Mouse (Mus musculus) G1E (cell line): ENCODE measurements around the gene Dnajc28. TPM values are rescaled to one million over a fixed set of nuclear protein-coding genes. Genes with fewer than 3 reads are reported as not detected.
A peak's percentile ranks its signal among the peaks of the same experiment; 100 is the strongest.

ENCODE experiments used
- ATAC-seq: 2 replicates; pipeline ENCODE4 v1.8.0; 2016; ENCODE audit warnings: mild to moderate bottlenecking; ENCODE audit not compliant: insufficient number of reproducible peaks, poor library complexity, low FRiP score, severe bottlenecking; ENCODE audit errors: extremely low read depth
- DNase-seq: peaks from one replicate; pipeline ENCODE4 v3.0.0; 2012; ENCODE audit warnings: low spot score
- H3K27me3 ChIP-seq: 2 replicates; pipeline ENCODE4 v1.6.1; 2012; ENCODE audit warnings: mild to moderate bottlenecking, low read length, inconsistent platforms; ENCODE audit not compliant: insufficient read depth
- H3K36me3 ChIP-seq: replicated peaks from 2 replicates; pipeline ENCODE3; 2012; ENCODE audit warnings: mild to moderate bottlenecking, inconsistent platforms
- H3K4me1 ChIP-seq: 2 replicates; pipeline ENCODE4 v1.6.1; 2012; ENCODE audit warnings: low read depth, low read length, inconsistent platforms, mixed read lengths; ENCODE audit not compliant: insufficient read depth
- H3K4me3 ChIP-seq: 2 replicates; pipeline ENCODE4 v1.5.1; 2012; ENCODE audit warnings: low read depth, mild to moderate bottlenecking, inconsistent platforms, low read length, moderate library complexity, mixed read lengths
- H3K9me3 ChIP-seq: replicated peaks from 2 replicates; pipeline ENCODE4 v1.6.1; 2012; ENCODE audit warnings: inconsistent platforms
- CTCF ChIP-seq: IDR thresholded peaks from 2 replicates; pipeline ENCODE4 v1.5.1; 2012; ENCODE audit warnings: low read depth, low read length, inconsistent platforms, mixed read lengths
- GATA1 ChIP-seq: IDR thresholded peaks from 2 replicates; pipeline ENCODE4 v1.6.1; 2012; ENCODE audit warnings: borderline replicate concordance, low read length, inconsistent platforms, mixed read lengths
- GATA2 ChIP-seq: IDR thresholded peaks from 2 replicates; pipeline ENCODE4 v1.6.1; 2012; ENCODE audit warnings: low read depth, low read length, inconsistent platforms, borderline replicate concordance
- POLR2AphosphoS5 ChIP-seq: IDR thresholded peaks from 2 replicates; pipeline ENCODE4 v1.6.1; 2012; ENCODE audit warnings: low read depth, low read length, inconsistent platforms; ENCODE audit not compliant: insufficient replicate concordance
- TAL1 ChIP-seq: conservative IDR thresholded peaks from 2 replicates; pipeline ENCODE4 v1.6.1; 2012; ENCODE audit warnings: low read depth, low read length, inconsistent platforms, mixed read lengths
- polyA plus RNA-seq: library from polyadenylated mRNA; stranded (reverse); fragments of >175 nt; gene quantifications from 2 replicates; pipeline ENCODE4 v1.2.3, GENCODE M21; 2012
- total RNA-seq, 2 experiments: library from RNA; stranded (forward) in 1 of 2; stranded (reverse) in 1 of 2; fragments of 200-1000 nt in 1 of 2; fragments of >200 nt in 1 of 2; fragmentation: Nextera tagmentation in 1 of 2; gene quantifications; 2 replicates each; pipeline ENCODE4 v1.2.3; 2014 to 2017

Dnajc28 gene
- total and polyA plus RNA-seq, 3 experiments: 0.40 to 7.4 (median 4.6) TPM

DNA sequence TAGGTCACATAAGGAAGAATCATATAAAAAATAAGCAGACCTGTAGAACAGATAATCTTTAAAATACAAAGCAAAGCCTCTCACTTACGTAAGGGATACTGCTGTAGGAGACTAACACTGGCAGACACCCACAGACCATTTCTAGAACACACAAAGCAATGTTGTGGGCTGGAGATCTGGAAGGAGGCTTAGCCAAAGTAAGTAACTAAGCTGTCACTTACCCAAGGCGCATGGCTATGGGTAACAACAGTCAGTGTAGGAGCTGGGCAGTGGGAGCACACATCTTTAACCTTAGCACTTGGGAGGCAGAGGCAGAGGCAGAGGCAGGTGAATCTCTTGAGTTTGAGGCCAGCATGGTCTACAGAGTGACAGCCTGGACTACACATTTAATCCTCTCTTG lies 20.8 kb upstream of the Dnajc28 start:
- Histone ChIP-seq H3K4me3 (no peak overlapping the region), H3K4me1 (peaks cover 43% of the 10 kb centered on the region), H3K36me3 (peaks cover 94% of the 10 kb centered on the region), H3K9me3 (no peaks in the 10 kb centered on the region), H3K27me3 (no peaks in the 10 kb centered on the region)
- DNase-seq (no peak), ATAC-seq (no peak)
- TF ChIP-seq POLR2AphosphoS5 (no peak), GATA1 (no peak), TAL1 (no peak)

DNA sequence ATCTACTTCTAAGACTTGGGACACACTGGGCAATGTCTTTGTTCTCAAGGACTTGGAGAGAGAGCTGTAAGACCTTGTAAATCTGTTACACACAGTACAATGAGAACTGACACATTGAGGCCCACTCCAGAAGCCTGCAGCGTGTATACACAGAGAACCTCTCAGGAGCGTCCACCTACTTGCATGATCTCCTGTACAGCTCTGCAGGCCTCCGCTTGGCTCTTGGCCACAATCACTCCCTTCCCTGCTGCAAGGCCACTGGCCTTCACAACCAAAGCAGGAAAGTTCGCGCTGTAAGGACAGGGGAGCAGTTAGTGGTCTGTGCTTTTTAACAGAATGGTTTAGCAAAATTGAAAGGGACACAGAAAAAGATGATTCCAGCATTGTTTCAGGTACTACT lies 20.3 kb upstream of the Dnajc28 start:
- TF ChIP-seq GATA1: no peak
- no peak for TF ChIP-seq POLR2AphosphoS5
- TF ChIP-seq TAL1: no peak
- TF ChIP-seq GATA2: no peak
- TF ChIP-seq CTCF: no peak
- no peaks in the 10 kb centered on the region for H3K27me3 ChIP-seq
- no peaks in the 10 kb centered on the region for H3K9me3 ChIP-seq
- peaks cover 38% of the 10 kb centered on the region for H3K4me1 ChIP-seq
- peaks cover 91% of the 10 kb centered on the region for H3K36me3 ChIP-seq
- ATAC-seq (no peak), DNase-seq (no peak)
- no peak overlapping the region for H3K4me3 ChIP-seq

DNA sequence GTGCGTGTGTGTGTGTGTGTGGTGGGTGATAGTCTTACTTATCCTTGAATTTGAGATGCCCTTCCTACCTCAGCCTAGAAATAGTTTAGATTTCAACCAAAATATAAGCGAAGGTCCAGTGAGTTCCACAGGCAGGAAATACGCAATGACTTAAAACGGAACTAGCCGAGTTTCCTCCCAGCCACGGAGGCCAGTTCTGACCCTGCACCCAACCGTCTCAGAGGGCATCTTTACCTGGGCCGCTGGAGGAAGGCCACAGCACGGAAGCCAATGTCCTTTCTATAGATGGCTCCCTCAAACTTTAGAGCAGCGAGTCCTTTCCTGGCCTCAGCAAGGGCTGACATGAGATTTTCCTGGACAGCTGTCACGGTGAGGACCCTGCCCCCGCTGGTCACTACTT lies 14.8 kb upstream of the Dnajc28 start:
- H3K27me3 ChIP-seq: no peaks in the 10 kb centered on the region
- H3K4me1 ChIP-seq: peaks cover 19% of the 10 kb centered on the region
- H3K4me3 ChIP-seq: no peak overlapping the region
- peaks cover 92% of the 10 kb centered on the region for H3K36me3 ChIP-seq
- ATAC-seq (no peak), DNase-seq (no peak)
- no peaks in the 10 kb centered on the region for H3K9me3 ChIP-seq
- TF ChIP-seq POLR2AphosphoS5 (no peak), GATA1 (no peak), TAL1 (no peak), GATA2 (no peak), CTCF (no peak)

DNA sequence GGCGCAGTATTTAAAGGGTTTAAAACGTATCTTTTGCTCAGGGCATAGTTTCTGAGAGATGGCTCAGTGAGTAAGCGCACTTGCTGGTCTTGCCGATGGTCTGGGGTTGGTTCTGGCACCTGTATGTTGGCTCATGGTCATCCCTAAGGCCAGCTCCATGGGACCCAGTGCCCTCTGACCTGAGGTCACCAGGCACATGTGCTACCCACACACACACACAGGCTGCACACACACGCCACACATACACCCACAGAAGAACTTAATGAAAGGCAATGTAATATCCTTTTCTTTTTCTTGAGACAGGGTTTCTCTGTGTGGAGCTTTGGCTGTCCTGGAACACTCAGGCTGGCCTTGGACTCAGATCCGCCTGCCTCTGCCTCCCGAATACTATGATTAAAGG lies 14.1 kb upstream of the Dnajc28 start:
- H3K4me1 ChIP-seq: peaks cover 19% of the 10 kb centered on the region
- H3K4me3 ChIP-seq: no peak overlapping the region
- H3K27me3 ChIP-seq: no peaks in the 10 kb centered on the region
- TF ChIP-seq GATA2 (no peak), TAL1 (no peak), POLR2AphosphoS5 (no peak), CTCF (no peak), GATA1 (no peak)
- DNase-seq (no peak), ATAC-seq (no peak)
- no peaks in the 10 kb centered on the region for H3K9me3 ChIP-seq
- H3K36me3 ChIP-seq: peaks cover 92% of the 10 kb centered on the region

DNA sequence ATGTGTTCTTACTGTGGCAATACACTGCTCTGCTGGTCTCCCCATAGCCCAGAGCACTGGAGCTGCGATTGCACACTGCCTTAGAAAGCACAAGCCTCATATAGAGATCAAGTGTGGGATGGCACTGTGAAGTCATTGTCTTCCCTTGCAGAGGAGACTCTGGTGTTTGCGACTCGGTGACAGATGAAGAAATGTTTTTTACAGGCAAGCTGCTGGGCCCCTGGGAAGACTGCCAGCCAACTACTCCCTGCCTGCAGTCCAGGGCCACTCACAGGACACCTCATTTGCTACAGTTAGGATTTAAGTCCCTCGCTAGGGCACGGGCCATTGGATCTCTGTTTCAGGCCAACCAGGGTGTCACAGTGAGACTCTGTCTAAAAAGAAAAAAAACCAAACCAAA lies 13.6 kb upstream of the Dnajc28 start:
- Histone ChIP-seq H3K4me1 (peaks cover 16% of the 10 kb centered on the region), H3K9me3 (no peaks in the 10 kb centered on the region), H3K27me3 (no peaks in the 10 kb centered on the region), H3K4me3 (no peak overlapping the region), H3K36me3 (peaks cover 92% of the 10 kb centered on the region)
- TF ChIP-seq GATA1: no peak
- TF ChIP-seq CTCF: no peak
- TF ChIP-seq POLR2AphosphoS5: no peak
- no peak for TF ChIP-seq TAL1
- no peak for TF ChIP-seq GATA2
- DNase-seq: no peak
- no peak for ATAC-seq

DNA sequence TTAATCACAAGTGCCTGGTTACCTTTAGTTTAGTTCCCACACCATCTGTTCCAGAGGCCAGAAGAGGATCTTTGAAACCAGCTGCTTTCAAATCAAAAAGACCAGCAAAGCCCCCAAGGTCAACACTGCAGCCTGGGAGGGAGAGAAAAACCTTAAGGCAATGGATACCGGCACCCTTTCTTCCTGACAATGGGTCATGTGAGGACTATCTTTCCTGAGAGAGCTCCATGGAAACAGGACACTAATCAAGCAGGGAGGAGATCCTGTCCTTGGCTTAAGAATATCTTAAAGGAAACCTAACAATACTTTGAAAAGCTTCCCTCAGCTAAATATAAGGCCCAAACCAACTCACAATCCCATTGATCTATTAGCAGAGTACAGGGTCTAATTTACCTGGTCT lies 11.8 kb upstream of the Dnajc28 start:
- Histone ChIP-seq H3K4me1 (peaks cover 8% of the 10 kb centered on the region; the same call in 1 of the 2 replicates), H3K27me3 (no peaks in the 10 kb centered on the region), H3K36me3 (peaks cover 91% of the 10 kb centered on the region), H3K9me3 (no peaks in the 10 kb centered on the region), H3K4me3 (no peak overlapping the region)
- DNase-seq (no peak), ATAC-seq (no peak)
- TF ChIP-seq GATA2 (no peak), GATA1 (no peak), CTCF (no peak), TAL1 (no peak), POLR2AphosphoS5 (no peak)

DNA sequence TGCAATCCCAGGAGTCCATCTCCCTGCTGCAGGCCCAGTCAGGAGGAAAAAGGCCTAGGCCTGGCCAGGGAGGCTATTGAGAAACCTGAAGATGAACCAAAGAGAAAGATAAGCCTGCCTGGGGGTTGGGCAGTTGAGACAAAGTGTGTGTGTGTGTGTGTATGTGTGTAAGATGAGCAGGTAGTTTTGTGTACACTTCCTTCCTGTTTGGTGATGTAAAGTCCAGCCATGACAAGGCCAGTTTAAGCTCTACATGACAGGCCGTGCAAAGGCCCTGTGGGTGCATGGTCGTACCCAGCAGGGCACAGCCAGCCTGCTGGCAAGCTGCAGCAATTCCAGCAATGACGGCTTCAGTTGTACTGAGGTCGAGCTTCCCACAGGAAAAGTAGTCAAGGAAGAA lies 10.9 kb upstream of the Dnajc28 start:
- TF ChIP-seq POLR2AphosphoS5: no peak
- no peak for TF ChIP-seq CTCF
- no peak for TF ChIP-seq GATA2
- TF ChIP-seq TAL1: no peak
- TF ChIP-seq GATA1: no peak
- Histone ChIP-seq H3K36me3 (peaks cover 91% of the 10 kb centered on the region), H3K4me3 (peak overlapping the region; percentile 0; the same call in 1 of the 2 replicates), H3K27me3 (no peaks in the 10 kb centered on the region), H3K9me3 (no peaks in the 10 kb centered on the region), H3K4me1 (peaks cover 3% of the 10 kb centered on the region; the same call in 1 of the 2 replicates)
- ATAC-seq (no peak), DNase-seq (no peak)
